Mouse (Mus musculus): ENCODE measurements around the gene Efr3b.
A peak's percentile ranks its signal among the peaks of the same experiment; 100 is the strongest.

The Efr3b gene

DNA sequence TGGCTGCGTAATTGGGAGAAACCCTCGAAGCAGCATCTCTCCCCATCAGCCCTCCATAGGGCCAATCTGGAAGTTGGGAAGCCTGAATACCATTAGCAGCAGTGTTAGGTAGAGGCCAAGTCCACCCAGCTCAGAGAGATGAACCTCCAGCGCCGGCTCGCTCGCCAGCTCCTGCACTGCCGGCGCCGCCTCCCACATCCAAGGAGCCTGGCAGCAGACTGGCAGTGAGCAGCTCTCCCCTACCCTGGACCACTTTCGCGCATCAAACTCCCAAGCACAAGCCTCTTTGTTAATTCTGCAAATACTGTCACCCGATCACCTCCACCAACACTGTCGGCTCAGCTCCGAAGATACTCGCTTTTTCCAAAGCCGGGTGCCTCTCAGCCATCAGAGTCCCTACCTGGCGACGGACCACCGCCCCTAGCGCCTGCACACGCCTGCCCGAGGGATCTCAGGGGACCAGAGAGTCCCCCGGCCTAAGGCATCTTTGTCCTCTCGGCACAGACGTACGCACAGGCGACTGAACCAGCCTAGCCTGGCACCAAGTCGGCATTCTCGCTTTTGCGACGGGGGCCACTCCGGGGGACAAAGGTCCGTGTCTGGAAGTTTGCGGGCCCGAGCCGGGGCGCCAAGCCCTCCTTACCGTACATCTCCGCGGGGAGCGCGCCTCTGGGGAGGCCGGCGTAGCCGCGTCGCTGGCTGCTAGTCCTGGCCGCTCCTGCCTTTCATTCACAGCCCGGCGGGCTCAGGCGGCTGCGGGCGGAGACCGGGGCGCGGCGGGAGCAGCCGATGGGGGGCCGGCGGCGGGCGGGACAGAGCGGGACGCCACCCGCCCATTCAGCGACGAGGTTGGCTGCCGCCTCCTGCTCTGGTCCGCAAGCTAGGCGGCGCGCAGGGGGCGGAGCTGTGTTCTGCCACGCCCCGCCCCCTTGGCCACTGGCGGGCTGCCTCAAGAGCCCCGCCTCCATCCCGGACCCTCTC, at the start of gene Efr3b:
Gene Efr3b, minus strand, starts transcription at position 855 of the 981 bp plus-strand sequence.
- DNase-seq (ENCODE audit: low read depth) = no peak

DNA sequence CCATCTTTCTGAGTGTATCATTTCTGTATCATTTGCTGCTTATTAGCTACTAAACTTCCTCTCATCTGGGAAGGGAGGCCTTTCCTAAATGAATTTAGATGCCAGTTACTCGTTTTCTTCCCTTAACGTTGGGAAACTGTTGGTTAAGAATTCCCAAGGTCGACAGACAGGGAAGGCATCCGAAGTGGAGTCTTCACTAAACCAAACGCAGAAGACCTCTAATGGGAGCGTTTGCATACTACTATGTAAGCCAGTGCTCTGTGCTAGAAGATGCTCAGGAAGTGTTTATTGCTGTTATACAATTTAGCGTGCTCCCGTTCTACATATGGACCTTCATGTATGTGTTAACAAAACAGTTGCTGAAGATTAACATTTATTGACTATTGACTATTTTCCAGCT, 44.7 kb upstream of the Efr3b start:
- DNase-seq (ENCODE audit: low read depth) = no peak

DNA sequence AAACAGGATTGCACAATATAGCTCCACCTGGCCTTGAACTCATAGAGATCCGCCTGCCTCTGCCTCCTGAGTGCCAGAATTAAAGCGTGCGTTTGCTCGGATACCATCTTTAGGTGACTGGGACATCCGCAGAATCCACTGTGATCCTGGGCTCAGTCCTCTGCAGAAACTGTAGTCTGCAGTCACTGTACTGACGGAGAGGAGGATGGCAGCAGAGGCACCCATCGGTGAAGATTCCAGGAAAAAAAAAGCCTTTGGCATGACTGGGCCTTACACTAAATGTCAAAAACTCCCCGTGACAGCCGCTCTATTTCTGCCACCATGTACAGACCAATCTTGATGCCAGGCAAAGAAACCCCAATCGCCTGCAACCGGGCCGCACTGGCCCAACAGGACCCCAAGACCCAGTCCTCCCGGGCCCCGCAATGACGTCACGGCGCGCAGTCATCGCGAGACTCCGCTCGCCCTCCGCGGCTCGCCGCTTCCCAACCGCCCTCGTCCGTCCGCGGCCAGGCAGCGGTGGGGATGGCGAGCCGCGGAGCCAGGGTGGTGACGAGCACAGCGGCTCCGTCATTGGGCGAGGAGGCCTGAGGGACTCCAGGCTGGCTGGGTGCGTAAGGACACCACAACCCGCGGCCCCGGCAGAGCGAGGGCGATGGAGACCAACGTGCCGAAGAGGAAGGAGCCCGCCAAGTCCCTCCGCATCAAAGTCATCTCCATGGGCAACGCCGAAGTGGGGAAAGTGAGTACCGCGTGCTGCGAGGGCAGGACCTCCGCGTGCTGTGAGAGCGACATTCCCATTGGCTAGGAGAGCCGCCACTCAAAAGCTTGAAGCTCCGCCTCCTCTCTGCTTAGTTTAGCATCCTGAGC, 43.7 kb upstream of the Efr3b start, which contains the start of gene Dnajc27:
Gene Dnajc27, plus strand, starts transcription at position 452 of the 870 bp plus-strand sequence.
- DNase-seq (ENCODE audit: low read depth) = peak; percentile 98

DNA sequence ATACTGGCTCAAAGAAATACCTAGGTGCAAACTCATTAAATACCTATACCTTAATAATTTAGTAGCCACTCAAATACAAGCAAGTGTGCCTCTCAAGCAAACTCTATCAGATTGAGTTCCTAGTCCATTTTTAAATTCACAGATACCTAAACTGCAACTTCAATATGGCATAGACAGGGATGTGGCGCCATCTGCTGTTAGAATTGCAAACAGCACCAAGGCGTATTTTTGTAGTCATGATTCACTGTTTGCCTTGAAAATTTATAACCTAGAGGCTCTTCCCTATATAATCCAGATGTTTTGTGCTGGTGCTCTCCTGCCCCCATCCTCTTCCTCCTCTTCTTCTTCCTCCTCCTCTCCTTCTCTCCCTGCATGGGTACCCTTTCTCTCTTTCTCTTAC, 41.6 kb upstream of the Efr3b start:
- peak; percentile 83 for DNase-seq (ENCODE audit: low read depth)

DNA sequence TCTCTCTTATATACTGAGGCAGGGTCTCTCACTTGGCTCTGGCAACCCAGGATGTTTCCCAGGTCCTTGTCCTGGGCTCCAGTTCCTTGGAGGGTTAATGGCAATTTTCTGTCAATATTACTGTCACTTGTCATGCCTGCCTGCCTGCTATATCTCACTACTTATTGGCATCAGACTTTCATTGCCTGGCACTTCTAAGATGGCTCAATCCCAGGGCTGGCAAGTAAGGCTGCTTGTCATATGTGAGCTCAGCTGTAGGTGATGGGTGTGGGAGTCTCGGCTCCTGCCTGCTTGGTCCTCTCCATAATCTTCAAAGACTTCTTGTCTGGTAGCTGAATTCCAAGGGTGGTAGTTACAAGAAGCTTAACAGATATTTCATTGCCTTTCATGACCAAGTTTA, 39.4 kb upstream of the Efr3b start:
- DNase-seq (ENCODE audit: low read depth) = no peak

DNA sequence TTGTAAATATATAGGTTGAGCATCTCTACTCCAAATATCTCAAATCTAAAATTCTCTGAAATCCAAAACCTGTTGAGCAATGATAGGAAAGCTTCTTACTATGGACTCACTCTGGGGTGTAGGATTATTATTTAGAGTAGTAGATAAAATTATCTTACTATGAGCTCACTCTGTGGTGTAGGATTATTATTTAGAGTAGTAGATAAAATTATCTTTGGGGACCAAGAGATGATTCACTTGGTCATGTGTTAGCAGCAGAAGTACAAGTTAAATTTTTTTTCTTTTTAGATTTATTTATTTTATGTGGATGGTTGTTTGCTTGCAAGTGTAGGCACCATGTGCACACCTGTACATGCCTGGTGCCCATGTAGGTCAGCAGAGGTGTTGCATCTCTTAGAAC, 37.7 kb upstream of the Efr3b start:
- DNase-seq (ENCODE audit: low read depth) = no peak

DNA sequence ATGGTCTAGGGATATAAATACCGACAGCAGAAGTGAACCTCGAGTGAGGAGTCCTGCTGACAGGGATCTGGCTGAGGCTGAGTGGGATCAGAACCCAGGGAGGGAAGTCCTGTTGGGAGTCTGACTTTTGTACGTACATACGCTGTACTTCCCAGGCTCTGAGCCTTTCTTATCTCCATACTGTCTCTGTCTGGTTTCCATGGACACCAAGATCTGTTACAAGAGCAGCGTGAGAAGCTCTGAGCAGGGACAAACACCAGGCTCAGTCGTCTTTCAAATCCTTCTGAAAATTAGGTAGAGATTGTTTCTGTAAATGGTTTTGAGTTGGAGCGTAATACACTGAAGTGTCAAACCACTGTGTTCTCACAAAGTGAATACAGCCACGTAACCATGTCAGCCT, 36.7 kb upstream of the Efr3b start:
- no peak for DNase-seq (ENCODE audit: low read depth)

DNA sequence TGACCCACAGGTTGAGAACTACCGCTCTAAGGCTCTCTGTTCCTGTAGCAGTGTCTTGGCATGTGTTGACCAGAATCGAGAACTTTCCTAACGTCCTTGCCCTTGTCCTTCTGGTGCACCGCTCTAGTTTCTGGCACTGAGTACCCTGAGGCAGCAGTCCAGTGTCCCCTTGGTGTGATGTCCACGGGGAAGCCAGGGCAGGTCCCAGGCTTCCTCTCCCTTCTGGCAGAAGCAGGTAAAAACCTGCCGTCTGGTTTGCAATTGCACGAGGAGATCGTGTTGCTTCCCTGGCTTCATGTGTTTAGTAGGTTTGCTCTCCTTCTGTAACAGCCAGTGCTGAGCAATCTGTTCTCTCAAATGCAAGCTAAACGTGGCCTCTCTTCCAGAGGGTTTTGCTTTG, 33.0 kb upstream of the Efr3b start:
- no peak for DNase-seq (ENCODE audit: low read depth)

DNA sequence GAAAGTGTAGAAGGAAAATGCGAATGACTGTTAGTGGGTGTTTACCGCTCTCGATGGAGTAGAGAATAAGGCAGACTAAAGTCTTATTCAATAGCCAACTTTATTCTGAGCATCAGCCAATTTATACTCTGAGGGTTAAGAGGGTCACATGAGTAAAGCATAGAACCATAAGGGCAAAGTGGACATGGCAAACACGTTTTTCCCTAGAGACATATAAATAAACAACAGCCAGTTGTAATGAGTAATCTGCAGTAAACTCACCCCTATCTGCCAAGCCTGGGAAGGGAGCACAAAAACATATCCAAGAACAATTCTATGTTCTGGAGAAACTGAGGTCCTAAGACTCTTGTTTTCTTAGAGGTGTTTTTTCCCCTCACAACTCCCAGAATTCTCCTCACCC, 29.8 kb upstream of the Efr3b start:
- DNase-seq (ENCODE audit: low read depth) = no peak

DNA sequence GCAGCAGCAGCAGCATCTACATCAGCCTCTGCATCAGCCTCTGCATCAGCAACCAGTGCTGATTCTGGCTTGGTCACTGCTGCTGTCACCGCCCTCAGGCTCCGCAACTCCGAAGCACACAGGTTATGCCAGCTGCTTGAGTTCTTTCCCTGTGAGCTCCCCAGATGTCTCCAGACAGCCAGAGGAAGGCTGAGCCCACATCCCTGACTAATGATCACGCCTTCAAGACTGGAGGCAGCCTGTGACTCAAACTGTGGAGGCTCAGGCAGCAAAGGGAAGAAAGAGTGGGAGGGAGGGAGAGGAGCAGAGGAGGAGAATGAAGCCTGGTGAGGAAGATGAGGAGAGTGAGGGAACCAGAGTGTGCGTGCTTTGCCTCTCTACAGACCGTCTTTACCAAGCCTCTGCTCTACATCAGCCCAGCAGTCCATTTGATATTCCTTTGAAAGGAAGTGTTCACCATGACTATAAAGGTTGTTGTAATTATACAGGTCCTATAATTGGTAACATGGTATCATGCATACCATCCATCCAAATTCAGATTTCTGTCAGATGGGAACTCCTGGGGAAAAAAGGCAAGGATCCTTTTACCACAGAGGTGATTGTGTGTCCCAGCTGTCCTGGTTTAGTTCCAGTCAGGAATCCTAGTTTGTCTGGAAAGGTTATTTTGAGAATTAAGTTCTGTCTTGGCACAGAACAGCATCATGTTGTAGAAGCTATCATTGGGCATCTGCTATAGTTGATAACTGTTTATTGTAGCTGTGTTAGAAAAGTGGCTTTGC, 28.2 kb upstream of the Efr3b start:
- no peak for DNase-seq (ENCODE audit: low read depth)

DNA sequence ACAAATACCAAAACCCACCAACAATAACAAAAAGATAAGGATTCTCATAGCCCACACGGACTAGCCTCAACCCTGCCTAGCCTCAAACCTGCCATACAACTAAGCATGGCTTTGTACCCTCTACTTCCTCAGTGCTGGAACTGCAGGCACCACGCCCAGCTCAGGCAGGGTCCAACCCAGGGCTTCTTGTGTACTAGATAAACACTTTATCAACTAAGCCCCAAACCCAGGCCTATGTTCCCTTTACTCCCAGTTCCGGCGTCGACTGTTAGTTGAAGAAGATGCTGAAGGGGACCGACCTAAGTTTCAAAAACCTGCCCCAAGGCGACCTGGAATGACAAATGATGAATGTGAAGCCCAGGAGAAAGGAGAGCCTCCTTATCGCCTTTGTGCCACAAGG, 27.2 kb upstream of the Efr3b start:
- no peak for DNase-seq (ENCODE audit: low read depth)

DNA sequence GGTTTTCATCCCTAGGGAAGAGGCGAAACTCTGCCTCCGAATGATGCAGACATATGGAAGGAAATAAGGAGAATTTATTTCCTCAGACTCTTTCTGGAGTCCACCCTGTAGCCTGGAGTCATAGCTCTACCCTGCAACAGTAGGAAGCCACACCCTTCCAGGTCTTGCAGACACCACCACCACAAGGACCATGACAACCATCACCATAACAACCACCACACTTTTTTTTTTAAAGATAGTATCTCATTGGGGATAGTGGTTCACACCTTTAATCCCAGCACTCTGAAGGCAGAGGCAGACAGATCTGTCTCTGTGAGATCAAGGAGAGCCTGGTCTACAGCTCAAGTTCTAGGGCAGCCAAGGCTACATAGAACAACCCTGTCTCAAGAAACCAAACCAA, 26.8 kb upstream of the Efr3b start:
- DNase-seq (ENCODE audit: low read depth) = peak; percentile 28

DNA sequence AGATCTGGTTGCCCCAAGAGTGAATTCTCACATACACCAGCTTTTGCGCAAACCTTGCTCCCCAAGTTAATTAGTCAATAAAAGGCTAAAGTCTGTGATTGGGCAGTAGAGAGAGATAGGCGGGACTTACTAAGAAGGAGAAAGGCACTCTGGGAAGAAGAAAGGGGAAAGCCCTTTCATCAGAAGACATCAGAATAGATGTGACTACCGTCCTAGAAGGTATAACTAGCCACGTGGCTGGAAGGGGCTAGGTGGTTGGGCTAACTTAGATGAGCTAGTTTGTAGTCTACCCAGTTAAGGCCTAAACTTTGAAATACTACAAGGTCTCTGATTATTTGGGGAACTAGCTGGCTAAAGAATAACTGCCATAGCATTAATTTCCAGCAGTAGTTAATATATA, 21.0 kb upstream of the Efr3b start:
- no peak for DNase-seq (ENCODE audit: low read depth)

DNA sequence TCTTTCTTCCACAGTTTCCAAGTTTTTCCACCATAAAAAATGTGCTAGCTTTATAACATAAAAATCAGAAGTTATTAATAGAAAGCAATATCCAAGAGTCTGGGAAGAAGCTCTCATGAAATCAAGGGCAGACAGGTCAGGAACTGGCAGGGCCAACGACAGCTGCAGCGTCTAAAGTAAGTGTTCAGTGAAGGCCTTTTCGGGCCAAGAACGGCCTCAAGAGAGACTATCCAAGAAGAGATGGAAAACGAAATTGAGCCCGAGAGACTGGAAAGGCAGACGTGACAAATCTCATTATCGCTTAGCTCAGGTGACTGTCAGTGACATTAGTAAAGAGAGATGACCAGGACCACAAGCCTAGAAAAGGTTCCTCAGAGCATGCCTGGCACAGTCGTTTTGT, 19.6 kb upstream of the Efr3b start:
- no peak for DNase-seq (ENCODE audit: low read depth)

DNA sequence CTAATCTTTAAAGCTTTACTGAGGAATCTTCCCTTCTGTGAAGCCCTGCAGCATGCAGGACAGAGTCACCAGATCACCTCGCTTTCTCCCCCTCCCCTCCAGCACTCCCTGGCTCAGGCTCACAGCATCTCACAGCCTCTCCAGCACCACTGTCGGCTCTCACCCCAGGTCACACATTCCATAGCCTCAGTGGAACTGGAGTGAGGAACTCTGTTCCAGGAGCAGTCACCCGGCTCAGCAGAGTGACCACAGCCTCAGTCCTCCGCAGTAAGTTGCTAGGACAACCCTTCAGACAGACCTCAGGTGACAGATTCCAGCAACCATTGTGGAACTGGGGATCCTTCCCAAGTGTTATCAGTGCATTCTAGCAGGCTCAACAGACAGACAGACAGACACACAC, 16.1 kb upstream of the Efr3b start:
- no peak for DNase-seq (ENCODE audit: low read depth)

DNA sequence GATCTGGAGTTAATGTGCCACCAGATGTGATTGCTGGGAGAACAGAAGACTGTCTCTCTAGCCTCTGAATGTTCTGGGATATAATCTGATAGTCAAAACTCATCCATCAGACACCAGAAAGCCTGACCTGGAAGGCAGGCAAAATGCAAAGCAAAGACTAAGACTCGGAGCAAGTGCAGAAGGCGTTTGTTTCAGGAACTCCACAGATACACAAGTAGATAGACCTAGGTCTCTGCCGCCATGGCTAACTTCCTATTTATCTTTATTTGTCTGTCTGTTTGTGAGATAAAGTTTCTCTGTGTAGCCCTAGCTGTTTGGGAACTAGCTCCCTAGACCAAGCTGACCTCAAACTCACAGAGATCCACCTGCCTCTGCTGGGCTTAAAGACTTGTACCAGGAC, 14.9 kb upstream of the Efr3b start:
- DNase-seq (ENCODE audit: low read depth) = no peak

DNA sequence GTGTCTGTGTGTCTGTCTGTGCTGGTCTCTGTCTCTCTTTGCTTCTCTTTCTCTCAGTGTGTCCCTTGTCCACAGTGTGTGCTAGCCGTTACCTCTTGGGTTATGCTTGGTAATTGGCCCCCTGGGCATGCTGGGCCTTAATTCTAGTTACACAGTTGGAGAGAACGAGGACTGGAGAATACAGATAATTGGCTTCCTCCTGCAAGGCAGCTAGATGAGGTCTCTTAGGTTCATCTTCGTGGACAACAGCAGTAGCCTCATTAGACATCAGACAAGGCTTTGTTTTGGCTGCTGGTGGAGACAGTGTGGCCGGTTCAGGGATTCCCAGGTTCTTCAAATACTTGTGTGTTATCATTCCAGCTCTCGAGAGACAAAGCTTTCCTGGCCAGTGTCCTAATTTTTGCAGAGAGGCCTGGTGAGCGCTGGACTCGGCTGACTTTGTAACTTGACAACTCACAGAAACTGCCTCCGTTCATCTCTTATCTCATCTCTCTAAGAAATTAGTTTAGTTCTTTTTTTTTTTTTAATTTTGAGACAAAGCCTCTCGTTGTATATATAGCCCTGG, 12.2 kb upstream of the Efr3b start:
- no peak for DNase-seq (ENCODE audit: low read depth)

DNA sequence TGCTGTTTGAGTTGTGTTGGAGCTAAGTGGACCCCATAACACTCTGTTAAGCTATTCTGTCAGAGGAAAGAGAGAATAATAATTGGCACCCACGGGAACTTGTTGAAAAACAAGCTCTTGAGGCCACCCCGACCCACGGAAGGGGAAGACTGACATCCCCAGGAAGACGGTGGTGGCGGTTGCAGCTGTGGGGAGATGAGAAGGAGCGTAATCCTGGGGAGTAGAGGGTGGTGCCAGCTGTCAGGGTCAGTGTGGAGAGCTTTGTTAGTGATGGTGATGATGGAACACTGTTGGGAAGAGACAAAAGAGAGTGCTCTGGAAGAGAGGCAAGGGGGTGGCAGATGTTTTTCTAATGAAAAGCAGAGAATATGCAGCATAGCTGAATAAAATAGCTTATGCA, 9.3 kb upstream of the Efr3b start:
- DNase-seq (ENCODE audit: low read depth) = no peak

DNA sequence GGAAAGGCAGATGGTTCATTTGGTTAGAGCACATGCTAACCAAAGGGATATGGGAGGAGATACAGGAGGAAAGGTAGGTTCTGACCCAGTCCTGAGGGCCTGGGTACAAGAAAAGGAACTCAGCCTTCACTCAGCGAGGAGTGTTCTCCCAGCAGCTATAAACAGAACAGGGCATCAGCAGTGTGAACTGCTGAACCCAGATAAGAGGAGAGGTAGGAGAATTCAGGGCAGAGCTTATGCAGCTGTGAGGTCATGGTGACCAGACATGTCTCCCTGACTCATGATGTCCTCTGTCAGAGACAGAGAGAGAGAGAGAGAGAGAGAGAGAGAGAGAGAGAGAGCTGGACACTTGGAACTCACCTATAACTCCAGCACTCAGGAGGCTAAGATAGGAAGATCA, 7.3 kb upstream of the Efr3b start:
- no peak for DNase-seq (ENCODE audit: low read depth)

DNA sequence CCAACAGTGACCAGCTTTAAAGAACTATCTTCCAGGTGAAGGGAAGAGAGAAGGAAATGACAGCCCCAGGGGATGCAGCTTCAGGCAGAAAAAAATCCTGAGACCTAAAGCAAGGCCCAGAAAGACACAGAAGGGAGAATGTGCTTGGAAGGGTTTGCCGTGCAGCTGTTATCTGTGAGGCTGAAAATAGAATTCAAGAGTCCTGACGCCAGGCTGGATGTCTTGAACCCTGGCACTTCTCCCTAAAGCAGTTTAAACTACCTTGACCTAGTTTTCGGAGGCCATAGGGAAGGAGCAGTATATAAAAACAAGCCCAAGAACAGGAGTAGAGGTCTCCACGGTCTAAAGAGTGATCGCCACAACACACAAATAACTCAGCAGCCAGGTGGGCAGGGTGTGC, 3.7 kb upstream of the Efr3b start:
- no peak for DNase-seq (ENCODE audit: low read depth)

DNA sequence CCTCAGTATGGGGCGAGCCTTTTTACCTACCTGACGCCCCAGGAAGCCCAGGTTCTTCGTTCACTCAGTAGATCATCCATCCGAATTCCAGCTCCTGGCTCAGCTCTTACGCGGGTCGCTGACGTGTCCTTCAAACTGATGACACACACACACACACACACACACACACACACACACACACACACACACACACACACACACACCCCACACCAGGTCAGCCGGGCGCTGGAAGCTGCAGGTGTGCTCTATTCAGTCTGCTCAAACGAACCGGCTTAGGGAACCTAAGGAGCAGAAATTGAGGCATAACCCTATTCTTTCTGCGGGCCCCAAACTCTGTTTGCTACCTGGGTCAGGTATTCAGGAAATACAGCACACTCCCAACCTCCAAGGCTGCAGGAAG, 331 bp upstream of the Efr3b start:
- DNase-seq (ENCODE audit: low read depth) = no peak

DNA sequence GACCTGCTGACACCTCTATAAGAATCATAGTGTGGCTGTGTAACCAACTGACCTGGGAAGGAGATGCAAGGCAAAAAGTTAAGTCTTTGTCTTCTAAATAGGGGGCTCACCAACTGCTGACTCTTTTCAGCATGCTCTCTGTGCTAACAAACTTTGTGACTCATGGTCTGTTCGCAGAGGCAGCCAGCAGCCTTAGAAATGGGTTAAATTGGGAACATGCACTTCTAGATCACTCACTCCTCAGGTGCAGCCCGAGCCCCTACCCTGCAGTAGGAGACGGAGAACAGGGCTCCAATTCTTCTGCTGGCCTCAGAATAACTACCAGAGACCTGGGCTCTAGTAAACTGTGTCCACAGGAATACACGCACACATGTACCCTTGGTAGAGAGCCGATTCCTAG, 1.2 kb downstream of the Efr3b start:
- no peak for DNase-seq (ENCODE audit: low read depth)

Data from 416B (cell line).